8 mouse cellular contexts compared by ENCODE assay signal in the genomic region with DNA sequence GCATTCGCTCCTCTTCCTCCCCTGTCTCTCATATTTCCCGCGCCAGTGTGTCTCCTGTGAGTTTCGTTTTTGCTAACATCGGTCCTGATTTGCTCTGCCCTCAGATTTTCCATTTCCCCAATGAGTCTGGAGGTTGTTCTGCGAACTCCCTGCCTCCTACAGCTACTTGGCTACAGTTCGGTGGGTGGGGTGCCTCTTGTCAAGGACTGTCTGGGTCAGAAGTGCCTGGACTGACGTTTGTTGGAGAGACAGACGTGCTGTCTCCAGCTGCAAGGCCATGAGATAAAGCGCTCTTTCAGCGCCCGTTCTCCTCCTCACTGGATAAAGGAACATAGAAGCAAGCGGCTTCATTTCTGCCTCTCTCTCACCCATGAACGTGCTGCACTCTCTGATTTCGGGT.
DNase-seq lines count a peak whose midpoint lies in the region; ATAC-seq and TF ChIP-seq lines count a peak whose summit lies in the region.

No protein-coding gene starts in this region.

- peaks cover 26% of the 10 kb centered on the region for H3K4me1 ChIP-seq in heart, embryonic 13.5 days
- peaks cover 4% of the 10 kb centered on the region; the same call in 1 of the 2 replicates for H3K4me1 ChIP-seq in lung, embryonic 14.5 days (ENCODE audit: insufficient read depth)
- H3K4me1 ChIP-seq in stomach, embryonic 15.5 days: peaks cover 12% of the 10 kb centered on the region
- no peaks in the 10 kb centered on the region for H3K4me1 ChIP-seq in midbrain, embryonic 11.5 days (ENCODE audit: control insufficient read depth, insufficient read depth, low read length)

- H3K36me3 ChIP-seq in heart, embryonic 13.5 days: no peaks in the 10 kb centered on the region
- no peaks in the 10 kb centered on the region for H3K36me3 ChIP-seq in lung, embryonic 14.5 days (ENCODE audit: insufficient read depth)
- H3K36me3 ChIP-seq in stomach, embryonic 15.5 days: no peaks in the 10 kb centered on the region
- no peaks in the 10 kb centered on the region for H3K36me3 ChIP-seq in midbrain, embryonic 11.5 days (ENCODE audit: control insufficient read depth, insufficient read depth, low read length)

- TF ChIP-seq CTCF in lung, embryonic 14.5 days (IDR thresholded peaks at IDR 0.05; ENCODE audit: low read depth): no peak

- 8% methylated on average over 15 of the region's 15 CpGs for WGBS in heart, embryonic 13.5 days
- 11% methylated on average over 15 of the region's 15 CpGs for WGBS in lung, embryonic 14.5 days
- 42% methylated on average over 15 of the region's 15 CpGs for WGBS in stomach, embryonic 15.5 days
- 79% methylated on average over 15 of the region's 15 CpGs for WGBS in midbrain, embryonic 11.5 days

- H3K4me3 ChIP-seq in heart, embryonic 13.5 days: peak overlapping the region; percentile 45
- H3K4me3 ChIP-seq in lung, embryonic 14.5 days (ENCODE audit: low read depth, low read length): peak overlapping the region; percentile 28
- H3K4me3 ChIP-seq in stomach, embryonic 15.5 days (replicated peaks): peak overlapping the region; percentile 18; the same call in 1 of the 2 replicates
- no peak overlapping the region for H3K4me3 ChIP-seq in midbrain, embryonic 11.5 days (ENCODE audit: low read depth, low read length)

- ATAC-seq in heart, embryonic 13.5 days (ENCODE audit: extremely low read depth, insufficient number of reproducible peaks, low FRiP score, low TSS enrichment): peak; percentile 72
- peak; percentile 84; the same call in 1 of the 2 replicates for ATAC-seq in lung, embryonic 14.5 days (ENCODE audit: insufficient read depth)
- ATAC-seq in stomach, embryonic 15.5 days (ENCODE audit: insufficient read depth, low FRiP score, low read depth): peak; percentile 56; the same call in 1 of the 2 replicates
- no peak for ATAC-seq in midbrain, embryonic 11.5 days (ENCODE audit: low FRiP score)

- peak overlapping the region; percentile 91 for H3K27ac ChIP-seq in heart, embryonic 13.5 days (replicated peaks)
- peak overlapping the region; percentile 44 for H3K27ac ChIP-seq in lung, embryonic 14.5 days (ENCODE audit: low read depth)
- peak overlapping the region; percentile 61; the same call in 1 of the 2 replicates for H3K27ac ChIP-seq in stomach, embryonic 15.5 days
- no peak overlapping the region for H3K27ac ChIP-seq in midbrain, embryonic 11.5 days (ENCODE audit: low read depth, low read length)

- H3K9ac ChIP-seq in heart, embryonic 13.5 days: peak overlapping the region; percentile 79
- peak overlapping the region; percentile 48 for H3K9ac ChIP-seq in lung, embryonic 14.5 days
- H3K9ac ChIP-seq in stomach, embryonic 15.5 days: no peak overlapping the region
- H3K9ac ChIP-seq in midbrain, embryonic 11.5 days (ENCODE audit: low read length): no peak overlapping the region

- peak overlapping the region; percentile 71 for H3K4me2 ChIP-seq in heart, embryonic 13.5 days
- H3K4me2 ChIP-seq in lung, embryonic 14.5 days: peak overlapping the region; percentile 64
- H3K4me2 ChIP-seq in stomach, embryonic 15.5 days: peak overlapping the region; percentile 47
- H3K4me2 ChIP-seq in midbrain, embryonic 11.5 days: no peak overlapping the region

- peak; percentile 14 for DNase-seq in retina, postnatal 1 day
- no peak for DNase-seq in retina, embryonic 14.5 days (ENCODE audit: low spot score)
- peak; percentile 3 to 11 for DNase-seq in cerebellum, postnatal 36 days
- peak; percentile 66 for DNase-seq in kidney, postnatal 10 days
- peak; percentile 72 for DNase-seq in lung, embryonic 14.5 days
- DNase-seq in midbrain, embryonic 11.5 days (ENCODE audit: low spot score, missing footprints): no peak

- H3K9me3 ChIP-seq in heart, embryonic 13.5 days: no peaks in the 10 kb centered on the region
- H3K9me3 ChIP-seq in lung, embryonic 14.5 days (ENCODE audit: low read depth, low read length): no peaks in the 10 kb centered on the region
- H3K9me3 ChIP-seq in stomach, embryonic 15.5 days: no peaks in the 10 kb centered on the region
- no peaks in the 10 kb centered on the region for H3K9me3 ChIP-seq in midbrain, embryonic 11.5 days (ENCODE audit: control insufficient read depth, low read length)

- no peaks in the 10 kb centered on the region for H3K27me3 ChIP-seq in heart, embryonic 13.5 days (replicated peaks)
- no peaks in the 10 kb centered on the region for H3K27me3 ChIP-seq in lung, embryonic 14.5 days (ENCODE audit: insufficient read depth, low read length)
- H3K27me3 ChIP-seq in stomach, embryonic 15.5 days (replicated peaks): no peaks in the 10 kb centered on the region
- H3K27me3 ChIP-seq in midbrain, embryonic 11.5 days (ENCODE audit: control insufficient read depth, insufficient read depth, low read length): no peaks in the 10 kb centered on the region

Comparison
In these comparisons a context has a peak if more than half of its experiments do, and no peak if none do; other contexts are left out.
1. DNase-seq: peak in retina, postnatal 1 day (single experiment), cerebellum, postnatal 36 days (2 of 2), kidney, postnatal 10 days (single experiment) and lung, embryonic 14.5 days (single experiment); none in retina, embryonic 14.5 days (single experiment) and midbrain, embryonic 11.5 days (single experiment).
2. H3K9ac ChIP-seq: peak in heart, embryonic 13.5 days (single experiment) and lung, embryonic 14.5 days (single experiment); none in stomach, embryonic 15.5 days (single experiment) and midbrain, embryonic 11.5 days (single experiment).